Mouse (Mus musculus): ENCODE measurements at regions not wholly inside any gene's neighbourhood (a gene's known extent, or its start where the extent isn't known, plus 50 kb on each side); places are given as distances from the start of the nearest gene placed in this dataset.
A peak's percentile ranks its signal among the peaks of the same experiment; 100 is the strongest.
"Not testable (repeated sequence)": the region's sequence is repeated elsewhere in the genome, so short reads cannot be mapped to it uniquely, and the experiment has no call there.

GRCm38 (mm10) chr2:100918122-100918521 lies 706.4 kb upstream of the Rag2 start:
- no peak for DNase-seq (ENCODE audit: low spot score)

- no peak for DNase-seq (ENCODE audit: low spot score)
These were observed 704.8 kb upstream of the Rag2 start for GRCm38 (mm10) chr2:100919537-100920212.

GRCm38 (mm10) chr2:100948632-100949031 lies 675.9 kb upstream of the Rag2 start:
- DNase-seq (ENCODE audit: low spot score): not testable (repeated sequence)

- no peak for DNase-seq (ENCODE audit: low spot score)
These were observed 665.1 kb upstream of the Rag2 start for GRCm38 (mm10) chr2:100959412-100959811.

GRCm38 (mm10) chr2:100964584-100964983 lies 659.9 kb upstream of the Rag2 start:
- no peak for DNase-seq (ENCODE audit: low spot score)

GRCm38 (mm10) chr2:100977202-100977601 lies 647.3 kb upstream of the Rag2 start:
- no peak for DNase-seq (ENCODE audit: low spot score)

GRCm38 (mm10) chr2:100982362-100982761 lies 642.2 kb upstream of the Rag2 start:
- no peak for DNase-seq (ENCODE audit: low spot score)

GRCm38 (mm10) chr2:101015353-101015752 lies 609.2 kb upstream of the Rag2 start:
- no peak for DNase-seq (ENCODE audit: low spot score)

GRCm38 (mm10) chr2:101019384-101019783 lies 605.1 kb upstream of the Rag2 start:
- no peak for DNase-seq (ENCODE audit: low spot score)

GRCm38 (mm10) chr2:101021515-101021914 lies 603.0 kb upstream of the Rag2 start:
- no peak for DNase-seq (ENCODE audit: low spot score)

- DNase-seq (ENCODE audit: low spot score): no peak
These were observed 581.5 kb upstream of the Rag2 start for GRCm38 (mm10) chr2:101043050-101043449.

GRCm38 (mm10) chr2:101062939-101063338 lies 561.6 kb upstream of the Rag2 start:
- DNase-seq (ENCODE audit: low spot score): no peak

GRCm38 (mm10) chr2:101074990-101075389 lies 549.5 kb upstream of the Rag2 start:
- no peak for DNase-seq (ENCODE audit: low spot score)

- DNase-seq (ENCODE audit: low spot score): no peak
These were observed 544.3 kb upstream of the Rag2 start for GRCm38 (mm10) chr2:101080231-101080630.

GRCm38 (mm10) chr2:101083813-101084212 lies 540.7 kb upstream of the Rag2 start:
- no peak for DNase-seq (ENCODE audit: low spot score)

- no peak for DNase-seq (ENCODE audit: low spot score)
These were observed 539.9 kb upstream of the Rag2 start for GRCm38 (mm10) chr2:101084648-101085047.

- no peak for DNase-seq (ENCODE audit: low spot score)
These were observed 517.2 kb upstream of the Rag2 start for GRCm38 (mm10) chr2:101107183-101107872.

- DNase-seq (ENCODE audit: low spot score): no peak
These were observed 487.7 kb upstream of the Rag2 start for GRCm38 (mm10) chr2:101136867-101137266.

- no peak for DNase-seq (ENCODE audit: low spot score)
These were observed 484.6 kb upstream of the Rag2 start for GRCm38 (mm10) chr2:101139931-101140330.

GRCm38 (mm10) chr2:101156755-101157271 lies 467.7 kb upstream of the Rag2 start:
- DNase-seq (ENCODE audit: low spot score): no peak

GRCm38 (mm10) chr2:101159276-101159675 lies 465.2 kb upstream of the Rag2 start:
- DNase-seq (ENCODE audit: low spot score): peak; percentile 31

GRCm38 (mm10) chr2:101165942-101166341 lies 458.6 kb upstream of the Rag2 start:
- no peak for DNase-seq (ENCODE audit: low spot score)

- no peak for DNase-seq (ENCODE audit: low spot score)
These were observed 451.7 kb upstream of the Rag2 start for GRCm38 (mm10) chr2:101172806-101173205.

Measured in ovary, postnatal 14 days (tissue).